Mouse (Mus musculus) macrophage (primary cell): ENCODE data around the gene Tnfrsf21. TPM values are rescaled to one million over a fixed set of nuclear protein-coding genes. Genes with fewer than 3 reads are reported as not detected.

Experiments
- H3K27ac ChIP-seq: fragments of 350-480 bp; formaldehyde crosslinking; 2 replicates; pipeline ENCODE4 v1.9.0; 2021
- H3K36me3 ChIP-seq: fragments of 350-480 bp; formaldehyde crosslinking; 2 replicates; pipeline ENCODE4 v1.9.0; 2021; ENCODE audit errors: inconsistent target
- H3K4me3 ChIP-seq: fragments of 350-480 bp; formaldehyde crosslinking; 2 replicates; pipeline ENCODE4 v1.9.0; 2021; ENCODE audit errors: inconsistent target
- H3K79me2 ChIP-seq: fragments of 350-480 bp; formaldehyde crosslinking; 2 replicates; pipeline ENCODE4 v1.9.0; 2021; ENCODE audit errors: inconsistent target
- WGBS: methylation state at CpG from one replicate; pipeline ENCODE4 v1.1.7; 2026; ENCODE audit warnings: inconsistent platforms; ENCODE audit not compliant: missing documents; 5-methylcytosine and 5-hydroxymethylcytosine counted together
- polyA plus RNA-seq: library from polyadenylated mRNA; stranded (reverse); fragments of 250-400 nt; gene quantifications from 3 replicates; pipeline ENCODE4 v1.2.4, GENCODE M21; 2018; ENCODE audit warnings: inconsistent platforms

Tnfrsf21 gene
- polyA plus RNA-seq, 1 experiment from 2014 or later = 43.2 TPM

GRCm38 (mm10) chr17:43017341-43018052 lies 1.1 kb downstream of the Tnfrsf21 start:
- Histone ChIP-seq H3K36me3 (no peaks in the 10 kb centered on the region), H3K4me3 (peak overlapping the region; percentile 57), H3K79me2 (peaks cover 50% of the 10 kb centered on the region; the same call in 1 of the 2 replicates), H3K27ac (peak overlapping the region; percentile 44)
- WGBS = under 1% methylated on average over 32 of the region's 40 CpGs

- Histone ChIP-seq H3K27ac (peak overlapping the region; percentile 44; the same call in 1 of the 2 replicates), H3K36me3 (no peaks in the 10 kb centered on the region), H3K4me3 (peak overlapping the region; percentile 57; the same call in 1 of the 2 replicates), H3K79me2 (peaks cover 56% of the 10 kb centered on the region; the same call in 1 of the 2 replicates)
Measured at GRCm38 (mm10) chr17:43018071-43018470, 1.7 kb downstream of the Tnfrsf21 start.

- Histone ChIP-seq H3K79me2 (peaks cover 72% of the 10 kb centered on the region), H3K4me3 (no peak overlapping the region), H3K36me3 (no peaks in the 10 kb centered on the region), H3K27ac (no peak overlapping the region)
- 92% methylated on average over 9 of the region's 9 CpGs for WGBS
Measured at GRCm38 (mm10) chr17:43019660-43020059, 3.3 kb downstream of the Tnfrsf21 start.

- Histone ChIP-seq H3K36me3 (no peaks in the 10 kb centered on the region), H3K27ac (no peak overlapping the region), H3K79me2 (peaks cover 85% of the 10 kb centered on the region), H3K4me3 (no peak overlapping the region)
- WGBS = 97% methylated on average over 5 of the region's 5 CpGs
Measured at GRCm38 (mm10) chr17:43021017-43021416, 4.7 kb downstream of the Tnfrsf21 start.

GRCm38 (mm10) chr17:43022056-43022455 lies 5.7 kb downstream of the Tnfrsf21 start:
- Histone ChIP-seq H3K36me3 (no peaks in the 10 kb centered on the region), H3K79me2 (peaks cover 96% of the 10 kb centered on the region), H3K27ac (no peak overlapping the region), H3K4me3 (no peak overlapping the region)
- WGBS = 98% methylated on average over 9 of the region's 9 CpGs

- Histone ChIP-seq H3K27ac (no peak overlapping the region), H3K36me3 (no peaks in the 10 kb centered on the region), H3K79me2 (peaks cover 100% of the 10 kb centered on the region), H3K4me3 (no peak overlapping the region)
- 88% methylated on average over 12 of the region's 12 CpGs for WGBS
Measured at GRCm38 (mm10) chr17:43023637-43024217, 7.4 kb downstream of the Tnfrsf21 start.

- no peaks in the 10 kb centered on the region for H3K36me3 ChIP-seq
- no peak overlapping the region for H3K4me3 ChIP-seq
- no peak overlapping the region for H3K27ac ChIP-seq
Measured at GRCm38 (mm10) chr17:43024531-43024930, 8.2 kb downstream of the Tnfrsf21 start.

GRCm38 (mm10) chr17:43025048-43025447 lies 8.7 kb downstream of the Tnfrsf21 start:
- Histone ChIP-seq H3K27ac (no peak overlapping the region), H3K79me2 (peaks cover 100% of the 10 kb centered on the region), H3K36me3 (no peaks in the 10 kb centered on the region), H3K4me3 (no peak overlapping the region)
- WGBS = 94% methylated on average over 6 of the region's 6 CpGs

More at GRCm38 (mm10) chr17:43024531-43024930, 8.2 kb downstream of the Tnfrsf21 start:
- peaks cover 100% of the 10 kb centered on the region for H3K79me2 ChIP-seq
- WGBS = 73% methylated on average over 2 of the region's 3 CpGs

- Histone ChIP-seq H3K27ac (no peak overlapping the region), H3K36me3 (no peaks in the 10 kb centered on the region), H3K79me2 (peaks cover 100% of the 10 kb centered on the region), H3K4me3 (no peak overlapping the region)
- WGBS = 91% methylated on average over 22 of the region's 22 CpGs
Measured at GRCm38 (mm10) chr17:43025819-43026593, 9.7 kb downstream of the Tnfrsf21 start.

GRCm38 (mm10) chr17:43026708-43027107 lies 10.4 kb downstream of the Tnfrsf21 start:
- H3K36me3 ChIP-seq = no peaks in the 10 kb centered on the region
- no peak overlapping the region for H3K4me3 ChIP-seq
- peaks cover 100% of the 10 kb centered on the region for H3K79me2 ChIP-seq
- 94% methylated on average over 4 of the region's 4 CpGs for WGBS
- H3K27ac ChIP-seq = no peak overlapping the region

GRCm38 (mm10) chr17:43029546-43029945 lies 13.2 kb downstream of the Tnfrsf21 start:
- 89% methylated on average over 3 of the region's 3 CpGs for WGBS
- no peak overlapping the region for H3K27ac ChIP-seq
- H3K36me3 ChIP-seq = no peaks in the 10 kb centered on the region
- peaks cover 87% of the 10 kb centered on the region for H3K79me2 ChIP-seq
- H3K4me3 ChIP-seq = no peak overlapping the region

GRCm38 (mm10) chr17:43030290-43030689 lies 13.9 kb downstream of the Tnfrsf21 start:
- no peak overlapping the region for H3K4me3 ChIP-seq
- WGBS = 78% methylated on average over 3 of the region's 3 CpGs
- no peak overlapping the region for H3K27ac ChIP-seq
- no peaks in the 10 kb centered on the region for H3K36me3 ChIP-seq
- peaks cover 87% of the 10 kb centered on the region for H3K79me2 ChIP-seq

GRCm38 (mm10) chr17:43032489-43033036 lies 16.2 kb downstream of the Tnfrsf21 start:
- 11% methylated on average over 8 of the region's 8 CpGs for WGBS
- no peaks in the 10 kb centered on the region for H3K36me3 ChIP-seq
- H3K27ac ChIP-seq = peak overlapping the region; percentile 77
- peak overlapping the region; percentile 1; the same call in 1 of the 2 replicates for H3K4me3 ChIP-seq
- H3K79me2 ChIP-seq = peaks cover 87% of the 10 kb centered on the region

GRCm38 (mm10) chr17:43035386-43035785 lies 19.0 kb downstream of the Tnfrsf21 start:
- WGBS = 93% methylated on average over 2 of the region's 2 CpGs
- peaks cover 73% of the 10 kb centered on the region for H3K79me2 ChIP-seq
- peak overlapping the region; percentile 53; the same call in 1 of the 2 replicates for H3K27ac ChIP-seq
- H3K4me3 ChIP-seq = no peak overlapping the region
- no peaks in the 10 kb centered on the region for H3K36me3 ChIP-seq
